Mouse (Mus musculus) MEL (cell line): ENCODE results near the gene Rpl28.

Experiments used
- CHD2 ChIP-seq: IDR thresholded peaks from 2 replicates; pipeline ENCODE4 v1.6.1; 2011; ENCODE audit warnings: low read length, improper control_type of control experiment
- CTCF ChIP-seq, 3 experiments: IDR thresholded peaks in 2 of 3; conservative IDR thresholded peaks in 1 of 3; 2 replicates each; pipeline ENCODE4 v1.5.1; 2011 to 2012; ENCODE audit warnings: low read length in 3 of 3, low read depth in 2 of 3, mild to moderate bottlenecking in 2 of 3, improper control_type of control experiment in 1 of 3, inconsistent platforms in 1 of 3, mixed read lengths in 1 of 3, moderate library complexity in 1 of 3; ENCODE audit not compliant: control insufficient read depth in 1 of 3, insufficient read depth in 1 of 3, poor library complexity in 1 of 3, severe bottlenecking in 1 of 3
- MAX ChIP-seq: IDR thresholded peaks from 2 replicates; pipeline ENCODE4 v1.6.1; 2011; ENCODE audit warnings: low read length, improper control_type of control experiment
- USF2 ChIP-seq, 2 experiments: IDR thresholded peaks; 2 replicates each; pipeline ENCODE4 v1.6.1; 2011 to 2012; ENCODE audit warnings: improper control_type of control experiment in 2 of 2, low read length in 2 of 2, borderline replicate concordance in 1 of 2, inconsistent platforms in 1 of 2, low read depth in 1 of 2, mild to moderate bottlenecking in 1 of 2; ENCODE audit not compliant: insufficient read depth in 1 of 2
- ZC3H11A ChIP-seq: IDR thresholded peaks from 2 replicates; pipeline ENCODE4 v1.6.1; 2012; ENCODE audit warnings: low read depth, mild to moderate bottlenecking, inconsistent platforms, low read length, improper control_type of control experiment

- TF ChIP-seq MAX = peak; percentile 91
- TF ChIP-seq CHD2 = peak; percentile 86
- no peak for TF ChIP-seq USF2 (IDR thresholded peaks at IDR 0.05; ENCODE audit: borderline replicate concordance in 1 of 2, insufficient read depth in 1 of 2, low read depth in 1 of 2, low read length in 2 of 2)
- TF ChIP-seq ZC3H11A = no peak
- TF ChIP-seq CTCF (IDR thresholded peaks at IDR 0.05 in 2 of 3, conservative IDR thresholded peaks at IDR 0.05 in 1 of 3; ENCODE audit: control insufficient read depth in 1 of 3, insufficient read depth in 1 of 3, low read depth in 2 of 3, low read length in 3 of 3, poor library complexity in 1 of 3, severe bottlenecking in 1 of 3) = no peak
Measured at GRCm38 (mm10) chr7:4792278-4793212, at the start of gene Rpl28.
